Mouse (Mus musculus) layer of hippocampus, postnatal 36 days (tissue): ENCODE measurements at regions not wholly inside any gene's neighbourhood (a gene's known extent, or its start where the extent isn't known, plus 50 kb on each side); places are given as distances from the start of the nearest gene placed in this dataset.
A peak's percentile ranks its signal among the peaks of the same experiment; 100 is the strongest.

ENCODE experiments used
- DNase-seq, 2 experiments: peaks; one replicate each; pipeline ENCODE4 v3.0.0; 2022

- no peak for DNase-seq
Measured at GRCm38 (mm10) chr2:79136619-79137458, 118.4 kb upstream of the Itga4 start.

GRCm38 (mm10) chr2:79137694-79138171 is 117.5 kb upstream of the Itga4 start:
- DNase-seq, result no peak

GRCm38 (mm10) chr2:79138368-79139109 is 116.7 kb upstream of the Itga4 start:
- no peak for DNase-seq

DNA sequence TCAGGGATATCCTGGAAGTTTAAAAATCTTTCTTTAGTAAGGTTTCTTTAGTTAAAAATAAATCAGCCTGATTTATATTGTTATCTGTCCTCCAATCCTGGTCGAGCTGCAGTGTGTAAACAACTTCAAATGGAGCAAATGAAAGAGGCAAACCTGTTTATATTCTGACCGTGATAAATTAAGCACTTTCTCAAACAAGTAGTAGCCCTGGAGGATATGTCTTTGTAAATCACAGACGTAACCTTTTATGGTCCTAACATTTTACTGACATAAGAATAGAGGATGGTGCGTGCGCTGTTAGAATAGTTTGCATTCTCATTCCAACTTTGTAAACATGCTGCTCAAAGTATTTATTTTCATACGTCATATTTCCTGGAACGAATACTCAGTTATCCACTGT is 113.3 kb upstream of the Itga4 start:
- no peak for DNase-seq

GRCm38 (mm10) chr2:79143196-79143595 is 112.0 kb upstream of the Itga4 start:
- DNase-seq, result peak in 1 of 2 experiments; percentile 30

DNA sequence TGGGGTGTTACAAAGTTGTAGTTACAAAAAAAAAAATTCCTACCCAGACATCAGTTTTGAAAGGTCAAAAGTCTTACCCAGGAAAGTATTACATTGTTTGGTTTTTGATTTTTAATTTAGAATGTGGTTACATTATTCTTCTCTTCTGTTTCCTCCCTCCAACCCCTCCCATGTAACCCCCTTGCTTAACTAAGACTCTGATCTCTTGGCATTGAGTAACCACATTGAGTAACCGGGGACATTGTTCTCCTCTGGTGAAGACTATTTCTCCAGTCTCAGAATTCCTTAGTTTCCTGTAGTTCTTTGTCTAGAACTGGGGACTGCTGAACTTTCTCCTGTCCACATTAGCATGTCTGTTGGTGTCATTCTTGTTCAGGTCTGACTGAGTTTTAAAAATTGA is 109.3 kb upstream of the Itga4 start:
- DNase-seq, result no peak

- peak in 1 of 2 experiments; percentile 9 for DNase-seq
Measured at GRCm38 (mm10) chr2:79146563-79146962, 108.7 kb upstream of the Itga4 start.

DNA sequence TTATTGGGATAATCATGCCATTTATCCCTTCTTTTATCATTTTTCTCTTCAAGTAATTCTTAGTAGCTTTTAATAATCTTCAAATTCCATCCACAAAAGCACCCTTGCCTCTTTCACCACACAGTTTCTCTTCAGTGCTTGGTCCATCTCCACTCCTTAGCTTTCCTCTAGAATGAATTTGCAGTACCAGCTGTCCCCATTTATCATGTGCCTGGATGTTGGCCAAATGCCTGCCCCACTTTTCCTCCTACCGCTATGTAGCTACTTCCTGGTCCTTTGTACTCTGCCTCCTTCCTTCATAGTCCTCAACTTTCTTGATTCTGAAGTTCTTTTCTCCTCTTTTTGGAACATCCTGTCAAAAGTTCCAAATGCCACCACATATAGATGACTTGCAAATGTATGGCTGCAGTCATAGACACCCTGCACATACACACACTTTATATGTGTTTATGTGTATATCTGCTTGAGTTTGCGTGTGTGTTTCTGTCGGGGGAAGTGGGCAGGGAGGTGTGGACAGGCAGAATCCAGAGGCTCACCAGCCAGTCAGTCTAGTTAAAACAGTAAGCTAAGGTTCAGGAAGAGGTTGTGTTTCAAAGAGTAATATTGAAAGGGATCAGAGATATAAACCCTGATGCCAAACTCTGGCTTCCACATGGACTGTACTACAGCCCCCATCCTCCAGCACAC is 106.1 kb upstream of the Itga4 start:
- peak in 1 of 2 experiments; percentile 25 for DNase-seq

DNA sequence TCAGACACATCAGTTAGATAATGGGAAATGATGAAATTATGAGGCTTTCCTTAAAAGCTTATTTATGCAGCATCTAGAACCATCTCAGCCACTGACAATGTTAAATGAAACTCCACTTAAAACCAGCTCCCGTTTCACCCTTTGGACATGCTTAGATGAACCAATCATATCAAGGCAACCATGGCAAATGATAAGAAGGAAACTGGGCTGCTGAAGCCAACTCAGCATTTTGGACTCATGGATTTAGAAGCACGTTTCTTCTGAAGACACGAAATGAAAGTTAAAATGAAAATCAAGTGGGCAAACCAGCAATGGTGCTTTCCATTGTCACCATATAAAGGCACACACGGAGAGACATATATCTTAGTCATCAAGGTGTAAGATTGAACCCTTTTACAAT is 103.6 kb upstream of the Itga4 start:
- DNase-seq, result no peak

GRCm38 (mm10) chr2:79152031-79152694 is 103.1 kb upstream of the Itga4 start:
- peak in 1 of 2 experiments; percentile 23 for DNase-seq

- DNase-seq, result peak in 1 of 2 experiments; percentile 11
Measured at GRCm38 (mm10) chr2:79152695-79153057, 102.5 kb upstream of the Itga4 start.

DNA sequence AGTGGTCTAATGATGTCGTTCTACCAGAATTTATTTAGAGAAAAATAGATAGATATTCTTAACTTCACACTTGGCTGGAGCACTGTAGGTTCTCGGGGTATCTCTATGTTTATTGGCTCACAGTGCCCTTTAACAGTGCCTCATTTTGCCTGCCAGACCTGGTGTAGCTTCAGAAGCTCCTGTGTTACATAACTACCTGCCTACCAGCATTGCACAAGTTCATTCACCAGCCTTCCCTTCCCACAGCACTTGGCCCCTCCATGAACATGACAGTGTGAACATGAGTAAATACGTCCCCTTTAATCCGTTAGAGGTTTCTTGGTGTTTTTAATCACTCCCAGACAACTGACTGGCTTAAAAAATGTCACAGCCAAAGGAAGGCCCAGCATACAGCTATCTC is 102.2 kb upstream of the Itga4 start:
- DNase-seq, result no peak

DNA sequence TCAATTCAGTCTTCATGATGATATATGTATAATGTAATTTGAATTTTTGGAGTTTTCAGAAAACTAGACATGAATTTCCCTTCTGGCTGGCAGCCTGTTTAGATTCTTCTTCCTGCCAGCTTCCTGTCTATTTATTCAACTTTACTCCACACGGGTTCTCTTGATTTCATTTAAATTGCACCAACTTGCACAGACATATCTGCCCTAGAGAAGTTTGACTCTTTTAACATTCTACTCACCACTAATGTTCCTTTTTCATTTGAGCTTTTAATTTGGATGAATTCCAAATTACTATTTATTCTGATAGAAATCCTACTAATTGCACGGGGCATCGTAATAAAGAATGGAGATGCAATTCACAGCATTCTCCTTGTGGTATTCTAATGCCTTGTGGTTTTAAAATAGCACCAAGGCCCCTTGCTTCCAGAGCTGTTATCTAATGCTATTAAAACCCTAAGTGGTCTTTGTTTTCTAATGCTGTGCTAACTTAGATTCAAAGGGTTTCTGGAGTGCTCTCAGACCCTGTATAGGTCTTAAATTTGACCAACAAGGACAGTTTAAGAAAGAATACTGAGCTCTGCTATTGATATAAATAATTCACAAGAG is 96.7 kb upstream of the Itga4 start:
- no peak for DNase-seq

DNA sequence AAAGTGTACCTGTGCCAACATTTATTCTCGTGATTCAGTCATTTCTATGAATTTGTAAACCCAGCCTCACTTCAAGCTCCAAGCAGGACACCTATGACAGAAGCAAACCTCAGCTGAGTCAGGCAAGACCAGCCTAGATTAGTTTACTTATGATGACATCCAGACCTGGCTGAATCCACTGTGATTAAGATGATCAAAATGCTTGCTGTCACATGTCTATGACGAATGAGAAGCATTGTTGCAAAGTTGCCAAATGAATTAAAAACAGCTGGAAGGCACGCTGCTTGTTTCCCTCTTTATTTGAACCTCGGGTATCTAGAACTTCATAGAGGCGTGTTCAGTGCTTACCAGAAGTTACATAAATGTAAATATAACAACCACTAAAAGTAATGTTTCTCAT is 95.9 kb upstream of the Itga4 start:
- no peak for DNase-seq

GRCm38 (mm10) chr2:79172967-79173919 is 82.0 kb upstream of the Itga4 start:
- DNase-seq, result no peak

- DNase-seq, result no peak
Measured at GRCm38 (mm10) chr2:79174282-79174681, 80.9 kb upstream of the Itga4 start.

DNA sequence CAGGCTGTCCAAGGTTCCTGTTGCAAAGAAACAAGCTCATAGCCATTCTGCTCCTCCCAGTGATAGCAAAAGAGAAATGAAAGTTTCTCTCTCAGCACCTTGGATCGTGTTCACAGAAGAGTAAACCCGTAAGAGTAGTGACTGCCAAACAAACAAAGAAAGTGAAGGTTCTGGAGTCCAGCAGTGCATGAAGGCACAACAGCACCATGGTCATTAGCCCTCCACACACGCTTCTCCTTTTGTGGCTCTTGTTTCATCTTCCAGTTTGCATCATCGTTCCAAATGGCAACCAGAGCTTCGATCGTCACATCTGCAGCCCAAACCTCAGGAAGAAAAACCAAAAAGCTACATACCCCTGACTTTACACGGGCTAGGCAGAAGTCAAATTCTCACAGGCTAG is 74.4 kb upstream of the Itga4 start:
- DNase-seq, result no peak

GRCm38 (mm10) chr2:79183034-79183630 is 72.1 kb upstream of the Itga4 start:
- no peak for DNase-seq

DNA sequence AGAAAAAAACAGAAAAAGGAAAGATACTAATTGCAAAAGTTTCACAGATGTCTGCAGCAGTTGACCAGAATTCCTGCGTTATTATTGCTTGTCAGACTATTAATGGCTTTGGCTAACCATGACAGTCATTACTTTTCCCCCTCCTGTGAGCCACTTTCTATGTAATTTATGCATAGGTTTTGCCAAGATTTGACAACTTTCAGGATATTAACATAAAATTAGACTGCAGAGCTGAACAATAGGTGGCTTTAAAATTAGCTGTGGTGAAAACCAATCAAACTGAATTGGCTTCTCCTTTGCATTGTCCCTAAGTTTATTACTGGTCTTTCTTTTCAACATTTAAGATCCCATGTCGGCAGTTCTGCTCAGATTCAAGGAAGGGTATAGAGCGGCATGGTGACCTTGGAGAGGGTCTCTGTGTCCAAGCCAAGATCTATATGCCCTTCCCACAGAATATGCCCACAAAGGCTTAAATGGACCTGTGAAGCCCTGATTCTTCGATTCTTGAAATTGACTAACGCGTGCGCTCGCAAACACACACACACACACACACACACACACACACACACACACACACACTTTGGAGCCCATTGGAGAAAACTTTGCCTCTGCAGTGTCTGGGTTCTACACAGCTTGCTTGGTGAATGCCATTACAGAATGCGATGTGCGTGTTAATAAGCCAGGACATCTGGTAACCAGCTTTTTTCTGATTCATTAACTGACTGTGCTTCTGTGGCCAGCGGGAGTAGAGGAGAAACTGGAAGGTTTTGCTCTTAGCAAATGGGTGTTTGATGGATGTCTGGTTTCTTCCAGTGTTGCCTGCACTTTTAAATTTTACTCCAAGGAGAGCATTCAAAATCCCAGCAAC is 69.8 kb upstream of the Itga4 start:
- no peak for DNase-seq
